Mouse (Mus musculus): ENCODE measurements around the gene Fzd7.

The Fzd7 gene

GRCm38 (mm10) chr1:59472368-59473180 is 9.7 kb upstream of the Fzd7 start:
- DNase-seq = no peak

DNA sequence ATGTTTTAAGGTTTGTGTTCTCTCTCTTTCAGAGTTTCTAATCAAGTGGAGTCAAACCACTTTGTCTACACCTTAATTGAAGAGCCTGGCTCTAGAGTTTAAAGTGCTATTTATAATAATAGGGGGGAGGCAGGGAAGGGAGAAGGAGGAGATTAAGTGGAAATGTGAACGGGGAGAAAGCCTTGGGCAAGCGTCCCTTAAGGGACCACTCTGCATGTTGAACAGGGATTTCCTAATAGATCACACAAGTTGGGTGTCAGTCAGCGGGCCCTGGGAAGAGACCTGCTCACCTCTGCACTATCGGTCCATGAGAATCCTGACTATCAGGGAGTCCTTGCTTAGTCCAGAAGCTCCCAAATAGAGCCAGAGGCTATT is 9.1 kb upstream of the Fzd7 start:
- no peak for DNase-seq

GRCm38 (mm10) chr1:59475618-59476017 is 6.6 kb upstream of the Fzd7 start:
- DNase-seq = no peak

DNA sequence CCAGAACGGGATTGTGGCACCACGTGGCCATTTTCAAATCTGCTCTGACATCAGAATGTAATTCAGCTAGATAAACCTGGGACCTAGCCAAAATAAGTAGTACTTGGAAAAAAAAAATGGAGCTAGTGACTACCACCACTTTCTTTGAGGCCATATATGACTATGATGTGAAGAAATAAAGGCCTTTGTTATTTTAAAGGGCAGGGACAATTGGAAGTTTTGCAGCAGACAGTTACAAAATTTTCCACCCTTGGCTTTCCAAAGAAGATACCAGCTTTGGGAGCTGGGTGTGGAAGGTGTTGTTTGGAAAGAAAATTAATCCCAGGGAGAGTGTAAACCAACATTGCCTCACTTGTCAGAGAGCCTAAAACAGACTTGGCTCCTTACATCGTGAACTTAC is 3.3 kb upstream of the Fzd7 start:
- no peak for DNase-seq

GRCm38 (mm10) chr1:59480821-59481455 is 1.3 kb upstream of the Fzd7 start:
- no peak for DNase-seq

GRCm38 (mm10) chr1:59481456-59482291 is 550 bp upstream of the Fzd7 start:
- peak; percentile 96 to 97 for DNase-seq

GRCm38 (mm10) chr1:59482696-59483520 is 684 bp downstream of the Fzd7 start:
- DNase-seq = peak; percentile 53 to 70

GRCm38 (mm10) chr1:59483521-59484245 is 1.5 kb downstream of the Fzd7 start:
- DNase-seq = peak; percentile 88 to 89

- no peak for DNase-seq
Measured at GRCm38 (mm10) chr1:59484314-59484713, 2.1 kb downstream of the Fzd7 start.

DNA sequence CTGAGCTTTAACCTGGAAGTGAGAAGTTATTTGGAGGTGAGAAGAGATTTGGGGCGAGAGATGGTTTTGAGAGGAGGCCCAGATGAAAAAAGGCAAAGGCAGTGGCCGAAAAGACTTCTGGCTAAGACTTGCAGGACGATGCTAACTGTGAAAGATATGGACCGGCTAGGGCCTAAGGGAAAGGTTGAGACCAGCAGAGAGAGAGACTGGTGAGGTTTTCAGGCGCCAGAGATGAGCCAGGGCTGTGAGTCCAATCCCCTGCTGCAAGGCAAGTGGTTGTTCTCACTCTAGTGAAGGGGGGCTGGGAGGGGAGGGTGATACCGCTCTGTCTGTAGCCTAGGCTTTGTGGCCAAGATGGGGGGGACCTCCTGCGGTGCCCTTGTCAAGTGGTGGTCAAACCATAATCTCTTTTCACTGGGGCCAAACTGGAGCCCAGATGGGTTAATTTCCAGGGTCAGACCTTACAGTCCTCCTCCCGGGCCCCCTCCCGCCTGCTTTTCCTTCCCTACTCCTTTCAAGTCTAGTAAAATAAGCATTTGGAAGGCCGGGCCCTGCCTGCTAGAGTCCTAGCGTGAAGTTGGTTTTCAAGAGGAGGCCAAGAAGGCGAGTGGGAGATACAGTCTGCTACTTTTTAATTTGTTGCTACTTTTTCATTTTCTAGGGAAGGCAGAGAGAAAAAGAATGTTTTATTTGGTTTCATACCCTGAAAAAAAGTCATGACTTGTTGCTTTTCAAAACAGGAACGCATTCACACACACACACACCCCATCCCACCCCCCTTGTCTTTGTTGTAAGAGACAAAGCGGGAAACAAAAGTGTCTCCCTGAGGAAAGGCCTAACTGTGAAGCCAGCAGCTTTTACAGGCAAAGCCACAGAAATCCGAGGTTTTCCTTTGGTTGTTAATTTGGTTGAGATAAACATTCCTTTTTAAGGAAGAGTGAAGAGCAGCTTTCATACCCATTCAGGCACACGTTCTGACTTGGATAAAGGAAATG is 2.9 kb downstream of the Fzd7 start:
- DNase-seq = peak; percentile 30 to 34

DNA sequence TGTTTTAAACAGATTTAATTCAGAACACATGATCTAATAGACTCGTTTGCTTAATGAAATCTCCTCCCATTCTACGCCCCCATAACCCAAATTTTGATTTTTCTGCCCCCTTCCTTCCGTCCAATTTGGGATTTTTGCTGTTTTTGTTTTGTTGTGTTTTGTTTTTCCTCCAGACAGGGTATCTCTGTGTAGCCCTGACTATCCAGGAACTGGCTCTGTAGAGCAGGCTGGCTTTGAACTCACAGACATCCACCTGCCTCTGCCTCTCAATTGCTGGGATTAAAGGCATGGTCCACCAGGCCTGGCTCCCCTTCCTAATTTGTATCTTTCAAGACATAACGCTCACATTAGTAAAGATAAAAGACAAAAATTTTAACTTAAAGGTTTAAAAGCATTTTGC is 3.6 kb downstream of the Fzd7 start:
- no peak for DNase-seq

DNA sequence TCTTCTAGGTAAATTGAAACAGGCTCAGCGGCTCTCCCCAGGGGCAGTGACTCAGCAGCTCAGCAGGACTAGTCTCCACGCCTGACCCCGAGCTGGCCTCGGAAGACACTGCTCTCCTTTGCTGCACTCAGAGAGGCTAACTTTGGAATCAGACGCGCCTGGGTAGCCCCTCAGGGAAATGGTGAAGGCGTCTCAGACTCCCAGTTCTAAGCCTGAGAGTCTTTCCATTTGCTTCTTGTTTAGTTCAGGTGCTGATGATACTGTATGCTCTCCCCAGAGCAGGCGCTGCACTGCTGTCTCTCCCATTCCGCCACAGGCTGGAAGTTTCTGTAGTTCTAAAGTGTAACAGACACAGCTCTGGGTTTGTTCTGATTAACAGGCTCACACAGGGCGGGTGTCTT is 5.4 kb downstream of the Fzd7 start:
- DNase-seq = peak in 1 of 2 experiments; percentile 42

- no peak for DNase-seq
Measured at GRCm38 (mm10) chr1:59488481-59488880, 6.3 kb downstream of the Fzd7 start.

DNA sequence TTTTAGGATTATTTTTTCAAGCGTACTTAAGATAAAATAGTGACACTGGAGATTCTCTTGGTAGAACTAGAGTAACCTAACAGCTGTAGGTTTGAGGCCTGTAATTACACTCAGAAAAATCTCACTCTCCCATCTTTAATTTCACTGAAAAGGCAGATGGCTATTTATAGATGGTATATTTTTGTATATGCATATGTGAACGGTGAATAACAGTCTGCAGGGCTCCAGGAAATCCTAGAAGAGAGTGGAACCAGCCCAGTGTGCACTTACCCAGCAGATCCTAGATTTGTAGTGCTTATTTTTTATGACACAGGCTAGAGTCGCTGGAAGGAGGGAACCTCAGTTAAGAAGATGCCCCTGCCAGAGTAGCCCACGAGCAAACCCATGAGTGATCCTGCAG is 6.8 kb downstream of the Fzd7 start:
- DNase-seq = no peak

DNA sequence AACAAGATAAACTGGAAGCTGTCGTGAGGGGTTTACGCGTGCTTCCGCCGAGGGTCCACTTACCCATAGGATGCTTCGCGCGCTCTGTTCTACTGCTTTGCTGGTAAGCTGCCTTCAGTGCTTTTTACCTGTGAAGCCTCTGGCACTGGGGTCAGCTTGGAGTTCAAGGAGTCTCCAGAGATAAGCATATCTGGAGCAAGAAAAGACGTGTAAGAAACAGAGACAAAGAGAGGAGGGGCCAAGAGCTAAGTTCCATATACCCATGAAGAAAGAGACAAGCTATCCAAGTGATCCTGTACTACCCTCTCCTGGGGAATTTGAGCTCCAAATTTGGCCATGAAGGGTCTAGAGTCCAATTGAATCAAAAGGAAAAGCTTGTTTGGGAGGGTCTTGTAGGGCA is 9.3 kb downstream of the Fzd7 start:
- DNase-seq = no peak

DNA sequence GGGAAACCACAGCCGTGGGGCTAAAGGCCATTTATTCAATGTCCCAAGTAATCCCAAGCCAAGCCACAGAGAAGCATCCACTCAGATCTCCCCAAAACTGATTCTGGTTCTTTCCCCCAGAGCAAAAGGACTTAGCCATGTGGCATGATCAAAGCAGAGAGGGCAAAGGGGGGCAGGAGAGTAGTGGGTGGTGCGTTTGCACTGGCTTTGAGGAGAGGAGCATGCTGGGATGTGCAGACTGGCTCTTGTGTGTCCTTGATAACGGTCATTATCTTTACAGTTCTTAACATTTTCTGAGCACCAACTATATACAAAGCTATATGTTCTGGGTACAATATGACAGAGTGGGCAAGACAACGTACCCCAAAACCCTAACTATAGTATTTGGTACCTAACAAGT is 10.2 kb downstream of the Fzd7 start:
- DNase-seq = no peak

GRCm38 (mm10) chr1:59495970-59496369 is 13.7 kb downstream of the Fzd7 start:
- no peak for DNase-seq

GRCm38 (mm10) chr1:59497741-59498613 is 15.8 kb downstream of the Fzd7 start:
- DNase-seq = no peak

- no peak for DNase-seq
Measured at GRCm38 (mm10) chr1:59499327-59499726, 17.1 kb downstream of the Fzd7 start.

- DNase-seq = no peak
Measured at GRCm38 (mm10) chr1:59502355-59502754, 20.1 kb downstream of the Fzd7 start.

Measured in lung, postnatal 4 days (tissue).